22 mouse cellular contexts compared by ENCODE assay signal in genomic region chr17:61426846-61427245, GRCm38 (mm10).
DNase-seq lines count a peak whose midpoint lies in the region; ATAC-seq and TF ChIP-seq lines count a peak whose summit lies in the region.
"Had no signal": no experiment of that assay in that cellular context is flagged by ENCODE, and none has a peak within 500 bp of the region (broad histone marks: within the 10 kb centered on the region; RNA-seq: fewer than 3 reads in every experiment).

No protein-coding gene starts in this region.

- H3K36me3 ChIP-seq in kidney, embryonic 14.5 days (ENCODE audit: control insufficient read depth, insufficient read depth, low read length), result no peaks in the 10 kb centered on the region
- H3K36me3 ChIP-seq in kidney, adult 2 months (ENCODE audit: control insufficient read depth, insufficient read depth, low read length), result no peaks in the 10 kb centered on the region
- H3K36me3 ChIP-seq in limb, embryonic 12.5 days, result no peaks in the 10 kb centered on the region
- H3K36me3 ChIP-seq in liver, embryonic 12.5 days, result no peaks in the 10 kb centered on the region
- H3K36me3 ChIP-seq: forebrain, embryonic 15.5 days; heart, embryonic 12.5 days; hindbrain, embryonic 10.5 days; neural tube, embryonic 13.5 days had no signal

- peak; percentile 69; the same call in 1 of the 2 replicates for ATAC-seq in kidney, embryonic 14.5 days (ENCODE audit: low FRiP score, low TSS enrichment)
- ATAC-seq in limb, embryonic 12.5 days (ENCODE audit: insufficient number of reproducible peaks, insufficient read depth, low FRiP score, low TSS enrichment, low read depth), result no peak
- ATAC-seq in liver, embryonic 12.5 days, result no peak
- no peak for ATAC-seq in inflammation-experienced regulatory T-cells, adult 6 months
- ATAC-seq: forebrain, embryonic 15.5 days; hindbrain, embryonic 16.5 days; intestine, embryonic 16.5 days; midbrain, embryonic 16.5 days had no signal

- no peak for DNase-seq in kidney, adult 2 months
- peak; percentile 64 for DNase-seq in A20 (ENCODE audit: low read depth, low spot score)
- peak; percentile 24 for DNase-seq in R1 (ENCODE audit: low read depth, low spot score)
- DNase-seq: cerebellum, adult 11 months; cerebellum, adult 9-11 months; gastrocnemius, postnatal 25 days; heart, adult 18-20 months; heart, postnatal 10 days; liver; lung, postnatal 4 days had no signal

- H3K9ac ChIP-seq in kidney, embryonic 14.5 days (ENCODE audit: low read depth, low read length), result no peak overlapping the region
- H3K9ac ChIP-seq in limb, embryonic 12.5 days (replicated peaks), result no peak overlapping the region
- H3K9ac ChIP-seq in liver, embryonic 12.5 days, result no peak overlapping the region
- H3K9ac ChIP-seq: forebrain, embryonic 15.5 days; heart, embryonic 12.5 days; neural tube, embryonic 13.5 days had no signal

- no peak for TF ChIP-seq CTCF in kidney, adult 2 months (conservative IDR thresholded peaks at IDR 0.05; ENCODE audit: insufficient read depth, insufficient read length, low read depth, low read length)

- H3K9me3 ChIP-seq in kidney, embryonic 14.5 days (ENCODE audit: control insufficient read depth, low read length), result no peaks in the 10 kb centered on the region
- H3K9me3 ChIP-seq in limb, embryonic 12.5 days, result no peaks in the 10 kb centered on the region
- no peaks in the 10 kb centered on the region for H3K9me3 ChIP-seq in liver, embryonic 12.5 days (replicated peaks)
- H3K9me3 ChIP-seq: forebrain, embryonic 15.5 days; heart, embryonic 12.5 days; hindbrain, embryonic 10.5 days; neural tube, embryonic 13.5 days had no signal

- H3K4me2 ChIP-seq in kidney, embryonic 14.5 days (replicated peaks; ENCODE audit: low read depth, low read length), result no peak overlapping the region
- H3K4me2 ChIP-seq in limb, embryonic 12.5 days, result peak overlapping the region; percentile 26; the same call in 1 of the 2 replicates
- H3K4me2 ChIP-seq in liver, embryonic 12.5 days, result no peak overlapping the region
- H3K4me2 ChIP-seq: forebrain, embryonic 15.5 days; heart, embryonic 12.5 days; neural tube, embryonic 13.5 days had no signal

- no peaks in the 10 kb centered on the region for H3K4me1 ChIP-seq in kidney, embryonic 14.5 days (ENCODE audit: control insufficient read depth, insufficient read depth, low read length)
- H3K4me1 ChIP-seq in kidney, adult 2 months (ENCODE audit: control insufficient read depth, insufficient read depth, low read length), result no peaks in the 10 kb centered on the region
- H3K4me1 ChIP-seq in limb, embryonic 12.5 days (replicated peaks), result peaks cover 4% of the 10 kb centered on the region; the same call in 1 of the 2 replicates
- no peaks in the 10 kb centered on the region for H3K4me1 ChIP-seq in liver, embryonic 12.5 days
- H3K4me1 ChIP-seq: forebrain, embryonic 15.5 days; heart, embryonic 12.5 days; hindbrain, embryonic 10.5 days; neural tube, embryonic 13.5 days had no signal

- no peak overlapping the region for H3K27ac ChIP-seq in kidney, embryonic 14.5 days (ENCODE audit: low read depth, low read length)
- no peak overlapping the region for H3K27ac ChIP-seq in kidney, adult 2 months (ENCODE audit: insufficient read depth, low read depth, low read length)
- no peak overlapping the region for H3K27ac ChIP-seq in limb, embryonic 12.5 days
- no peak overlapping the region for H3K27ac ChIP-seq in liver, embryonic 12.5 days
- H3K27ac ChIP-seq: forebrain, embryonic 15.5 days; hindbrain, embryonic 10.5 days; neural tube, embryonic 13.5 days had no signal

- no peaks in the 10 kb centered on the region for H3K27me3 ChIP-seq in kidney, embryonic 14.5 days (ENCODE audit: control insufficient read depth, insufficient read depth, low read length)
- no peaks in the 10 kb centered on the region for H3K27me3 ChIP-seq in kidney, adult 2 months (replicated peaks; ENCODE audit: control insufficient read depth, insufficient read depth, low read length)
- H3K27me3 ChIP-seq in limb, embryonic 12.5 days, result no peaks in the 10 kb centered on the region
- H3K27me3 ChIP-seq in liver, embryonic 12.5 days (replicated peaks), result no peaks in the 10 kb centered on the region
- H3K27me3 ChIP-seq: forebrain, embryonic 15.5 days; heart, embryonic 12.5 days; neural tube, embryonic 13.5 days had no signal

- H3K4me3 ChIP-seq in kidney, embryonic 14.5 days (ENCODE audit: low read length), result no peak overlapping the region
- H3K4me3 ChIP-seq in kidney, adult 2 months (ENCODE audit: insufficient read depth, low read depth, low read length), result no peak overlapping the region
- no peak overlapping the region for H3K4me3 ChIP-seq in limb, embryonic 12.5 days (replicated peaks)
- no peak overlapping the region for H3K4me3 ChIP-seq in liver, embryonic 12.5 days
- H3K4me3 ChIP-seq: forebrain, embryonic 15.5 days; heart, embryonic 12.5 days; hindbrain, embryonic 10.5 days; myocyte; neural tube, embryonic 13.5 days had no signal

- TF ChIP-seq POLR2A in kidney, adult 2 months (IDR thresholded peaks at IDR 0.05; ENCODE audit: low read depth, low read length), result no peak

- 36% methylated on average over 8 of the region's 8 CpGs for WGBS in kidney, embryonic 14.5 days
- WGBS in kidney, adult 2 months, result 34% methylated on average over 8 of the region's 8 CpGs
- WGBS in limb, embryonic 12.5 days, result 55% methylated on average over 8 of the region's 8 CpGs
- WGBS in liver, embryonic 12.5 days (ENCODE audit: insufficient replicate concordance), result 76% methylated on average over 8 of the region's 8 CpGs
